Mouse (Mus musculus) lung, postnatal 0 days (tissue): Measurements from ENCODE around the gene Zbtb42.

Experiments used
- CTCF ChIP-seq: IDR thresholded peaks from 2 replicates; pipeline ENCODE4 v1.5.1; 2016; ENCODE audit warnings: antibody characterized with exemption, mild to moderate bottlenecking
- EP300 ChIP-seq: IDR thresholded peaks from 2 replicates; pipeline ENCODE4 v1.6.1; 2016; ENCODE audit warnings: antibody characterized with exemption, mild to moderate bottlenecking, control low read depth

- TF ChIP-seq CTCF (no peak), EP300 (no peak)
Measured at GRCm38 (mm10) chr12:112644855-112645506, 33.6 kb upstream of the Zbtb42 start.
